Mouse (Mus musculus) limb, embryonic 14.5 days (tissue): ENCODE measurements around the gene Bricd5. TPM values are rescaled to one million over a fixed set of nuclear protein-coding genes. Genes with fewer than 3 reads are reported as not detected.
"Not testable (repeated sequence)": the region's sequence is repeated elsewhere in the genome, so short reads cannot be mapped to it uniquely, and the experiment has no call there.

Experiments
- ATAC-seq: fragments of 200-750 bp; cut with Nextera tagmentation; 2 replicates; pipeline ENCODE4 v1.8.0; 2017; ENCODE audit warnings: low read depth, moderate number of reproducible peaks, moderate TSS enrichment; ENCODE audit not compliant: low FRiP score
- DNase-seq: peaks from one replicate; pipeline ENCODE4 v3.0.0-alpha.2; 2015; ENCODE audit warnings: low spot score
- H3K27ac ChIP-seq: fragments of 300-500 bp; sonication (generic); replicated peaks from 2 replicates; pipeline ENCODE4 v1.5.1; 2014; ENCODE audit warnings: low read depth, mild to moderate bottlenecking, low read length, moderate library complexity, mixed read lengths
- H3K27me3 ChIP-seq: fragments of 300-500 bp; sonication (generic); 2 replicates; pipeline ENCODE4 v1.6.1; 2014; ENCODE audit warnings: low read length, mixed read lengths; ENCODE audit not compliant: control insufficient read depth, insufficient read depth
- H3K36me3 ChIP-seq: fragments of 300-500 bp; sonication (generic); 2 replicates; pipeline ENCODE4 v1.6.1; 2014; ENCODE audit warnings: mild to moderate bottlenecking, low read length, moderate library complexity, mixed read lengths; ENCODE audit not compliant: control insufficient read depth, insufficient read depth
- H3K4me1 ChIP-seq: fragments of 300-500 bp; sonication (generic); 2 replicates; pipeline ENCODE4 v1.6.1; 2014; ENCODE audit warnings: antibody characterized with exemption, low read length, mixed read lengths; ENCODE audit not compliant: control insufficient read depth, insufficient read depth
- H3K4me2 ChIP-seq: fragments of 300-500 bp; sonication (generic); replicated peaks from 2 replicates; pipeline ENCODE4 v1.6.1; 2014; ENCODE audit warnings: low read depth, mild to moderate bottlenecking, low read length, moderate library complexity; ENCODE audit not compliant: severe bottlenecking
- H3K4me3 ChIP-seq: fragments of 300-500 bp; sonication (generic); replicated peaks from 2 replicates; pipeline ENCODE4 v1.5.1; 2014; ENCODE audit warnings: low read length
- H3K9ac ChIP-seq: fragments of 300-500 bp; sonication (generic); 2 replicates; pipeline ENCODE4 v1.6.1; 2014; ENCODE audit warnings: mild to moderate bottlenecking, low read depth, low read length, moderate library complexity; ENCODE audit not compliant: severe bottlenecking
- H3K9me3 ChIP-seq: fragments of 300-500 bp; sonication (generic); 2 replicates; pipeline ENCODE4 v1.6.1; 2016; ENCODE audit warnings: low read length; ENCODE audit not compliant: control insufficient read depth
- POLR2A ChIP-seq: fragments of 200-500 bp; IDR thresholded peaks from 2 replicates; pipeline ENCODE4 v1.8.0; 2012; ENCODE audit warnings: inconsistent platforms, mild to moderate bottlenecking, moderate library complexity, borderline replicate concordance; ENCODE audit not compliant: insufficient read depth, insufficient read length; ENCODE audit errors: extremely low read depth
- WGBS: fragments of 180-500 bp; shearing (Covaris S2); extraction: QIAGEN DNeasy Blood & Tissue Kit; methylation state at CpG from one replicate; pipeline ENCODE4 v1.1.7; 2014; 5-methylcytosine and 5-hydroxymethylcytosine counted together
- polyA plus RNA-seq, 2 experiments: library from polyadenylated mRNA; depleted of rRNA in 1 of 2; stranded (reverse) in 1 of 2; unstranded in 1 of 2; fragments of >200 nt; fragmentation: Nextera tagmentation in 1 of 2; extraction: Ambion mirVana in 1 of 2; gene quantifications; 2 replicates each; pipeline versions ENCODE4 v1.2.1 to v1.2.3; 2012 to 2014

Bricd5 gene
- polyA plus RNA-seq, 2 experiments = 0.89 TPM; not detected in 1

GRCm38 (mm10) chr17:24454218-24454755, 19.4 kb upstream of the Bricd5 start:
- H3K27me3 ChIP-seq = no peaks in the 10 kb centered on the region
- peak overlapping the region; percentile 95 for H3K27ac ChIP-seq
- TF ChIP-seq POLR2A = no peak
- no peaks in the 10 kb centered on the region for H3K9me3 ChIP-seq
- 4% methylated on average over 14 of the region's 14 CpGs for WGBS
- peak overlapping the region; percentile 68 for H3K4me2 ChIP-seq
- peak overlapping the region; percentile 89 for H3K9ac ChIP-seq
- peaks cover 23% of the 10 kb centered on the region for H3K36me3 ChIP-seq
- DNase-seq (peak; percentile 24), ATAC-seq (no peak)
- H3K4me1 ChIP-seq = peaks cover 12% of the 10 kb centered on the region
- H3K4me3 ChIP-seq = peak overlapping the region; percentile 87

- H3K9ac ChIP-seq = peak overlapping the region; percentile 89
- peak overlapping the region; percentile 68 for H3K4me2 ChIP-seq
- H3K36me3 ChIP-seq = peaks cover 16% of the 10 kb centered on the region
- H3K9me3 ChIP-seq = no peaks in the 10 kb centered on the region
- H3K27ac ChIP-seq = peak overlapping the region; percentile 95
- peak; percentile 65; the same call in 1 of the 2 replicates for TF ChIP-seq POLR2A
- DNase-seq (peak; percentile 99), ATAC-seq (peak; percentile 95)
- no peaks in the 10 kb centered on the region for H3K27me3 ChIP-seq
- peaks cover 12% of the 10 kb centered on the region for H3K4me1 ChIP-seq
- peak overlapping the region; percentile 87 for H3K4me3 ChIP-seq
- WGBS = under 1% methylated on average over 58 of the region's 67 CpGs
Measured at GRCm38 (mm10) chr17:24454756-24455522, 18.7 kb upstream of the Bricd5 start.

- peak; percentile 9; the same call in 1 of the 2 replicates for ATAC-seq
- 52% methylated on average over 10 of the region's 10 CpGs for WGBS
- peak overlapping the region; percentile 31 for H3K4me2 ChIP-seq
Measured at GRCm38 (mm10) chr17:24455523-24456206, 18.0 kb upstream of the Bricd5 start.

GRCm38 (mm10) chr17:24461580-24461979, 12.1 kb upstream of the Bricd5 start:
- Histone ChIP-seq H3K4me2 (no peak overlapping the region), H3K9me3 (no peaks in the 10 kb centered on the region), H3K4me3 (no peak overlapping the region), H3K27me3 (no peaks in the 10 kb centered on the region), H3K36me3 (no peaks in the 10 kb centered on the region), H3K4me1 (no peaks in the 10 kb centered on the region), H3K9ac (no peak overlapping the region), H3K27ac (no peak overlapping the region)
- WGBS = 59% methylated on average over 2 of the region's 2 CpGs
- DNase-seq = no peak
- TF ChIP-seq POLR2A = no peak
- ATAC-seq = no peak

More at GRCm38 (mm10) chr17:24455523-24456206, 18.0 kb upstream of the Bricd5 start:
- Histone ChIP-seq H3K4me3 (peak overlapping the region; percentile 87), H3K4me1 (peaks cover 12% of the 10 kb centered on the region)
- not testable (repeated sequence) for H3K27ac ChIP-seq, DNase-seq, H3K36me3 ChIP-seq, H3K9ac ChIP-seq, H3K9me3 ChIP-seq, H3K27me3 ChIP-seq

GRCm38 (mm10) chr17:24462932-24463331, 10.8 kb upstream of the Bricd5 start:
- no peaks in the 10 kb centered on the region for H3K9me3 ChIP-seq
- H3K27ac ChIP-seq = no peak overlapping the region
- ATAC-seq = no peak
- no peaks in the 10 kb centered on the region for H3K36me3 ChIP-seq
- H3K4me2 ChIP-seq = no peak overlapping the region
- no peak overlapping the region for H3K9ac ChIP-seq
- H3K27me3 ChIP-seq = no peaks in the 10 kb centered on the region
- no peaks in the 10 kb centered on the region for H3K4me1 ChIP-seq
- 84% methylated on average over 1 of the region's 1 CpGs for WGBS
- DNase-seq = no peak
- no peak for TF ChIP-seq POLR2A
- no peak overlapping the region for H3K4me3 ChIP-seq
